Mouse (Mus musculus): Measurements from ENCODE around the gene Gramd4. TPM values are rescaled to one million over a fixed set of nuclear protein-coding genes. Genes with fewer than 3 reads are reported as not detected.

Gramd4 gene
- total and polyA plus RNA-seq, 2 experiments from 2014 or later, result 22.5 to 47.6 TPM

DNA sequence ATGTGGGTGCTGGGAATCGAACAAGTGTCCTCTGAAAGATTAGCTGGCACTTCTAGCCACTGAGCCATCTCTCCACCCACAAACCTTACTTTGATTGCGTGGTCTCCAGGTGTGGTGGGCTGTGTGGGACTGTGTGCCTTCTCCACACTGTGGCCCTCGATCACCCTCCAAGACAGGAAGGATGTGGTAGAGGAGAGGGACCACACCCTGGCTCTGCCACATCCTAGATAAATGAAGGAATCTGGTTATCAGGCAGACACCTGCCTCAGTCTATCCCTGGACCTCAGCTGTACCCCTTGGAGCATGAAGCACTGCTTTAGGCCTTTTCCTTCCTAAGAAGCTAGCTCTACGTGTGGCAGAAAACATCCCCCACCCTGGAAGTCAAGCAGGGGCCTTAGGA, 65.9 kb downstream of the Gramd4 start:
- no peak for TF ChIP-seq CTCF (IDR thresholded peaks at IDR 0.05)
- no peak for ATAC-seq (ENCODE audit: low FRiP score)
- H3K27me3 ChIP-seq (ENCODE audit: insufficient read depth, low read length), result no peaks in the 10 kb centered on the region
- H3K27ac ChIP-seq (ENCODE audit: low read depth, low read length), result no peak overlapping the region
- no peak overlapping the region for H3K9ac ChIP-seq (replicated peaks; ENCODE audit: low read length, poor library complexity, severe bottlenecking)
- WGBS, result 97% methylated on average over 4 of the region's 4 CpGs
- H3K4me3 ChIP-seq (ENCODE audit: low read depth, low read length), result no peak overlapping the region
- no peaks in the 10 kb centered on the region for H3K9me3 ChIP-seq (ENCODE audit: low read length)
- no peak overlapping the region for H3K4me2 ChIP-seq (ENCODE audit: low read depth, low read length, poor library complexity, severe bottlenecking)
- DNase-seq (ENCODE audit: low spot score), result no peak
- no peaks in the 10 kb centered on the region for H3K4me1 ChIP-seq (ENCODE audit: insufficient read depth, low read length)
- H3K36me3 ChIP-seq (ENCODE audit: insufficient read depth, low read length), result peaks cover 55% of the 10 kb centered on the region

DNA sequence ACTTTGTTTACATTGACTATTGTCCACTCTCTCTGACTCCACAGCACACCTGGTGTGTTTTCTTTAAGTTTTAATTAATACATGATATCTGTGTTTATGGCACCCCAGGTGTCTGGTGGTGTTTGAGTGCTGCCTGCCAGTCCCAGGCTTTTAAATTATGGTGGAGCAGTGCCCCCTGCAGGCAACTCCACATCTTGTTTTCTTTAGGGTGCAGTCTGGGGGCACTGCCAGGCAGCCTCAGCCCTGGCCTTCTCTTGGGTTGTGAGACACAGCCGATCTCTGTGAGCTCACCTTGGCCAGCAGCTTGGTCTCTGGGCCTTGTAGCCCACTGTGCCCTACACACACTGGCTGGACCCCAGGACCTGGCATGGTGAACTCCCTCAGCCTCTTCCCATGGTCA, 66.9 kb downstream of the Gramd4 start:
- no peak overlapping the region for H3K4me2 ChIP-seq (ENCODE audit: low read depth, low read length, poor library complexity, severe bottlenecking)
- H3K9me3 ChIP-seq (ENCODE audit: low read length), result no peaks in the 10 kb centered on the region
- no peak overlapping the region for H3K27ac ChIP-seq (ENCODE audit: low read depth, low read length)
- H3K4me1 ChIP-seq (ENCODE audit: insufficient read depth, low read length), result no peaks in the 10 kb centered on the region
- H3K4me3 ChIP-seq (ENCODE audit: low read depth, low read length), result no peak overlapping the region
- H3K27me3 ChIP-seq (ENCODE audit: insufficient read depth, low read length), result no peaks in the 10 kb centered on the region
- ATAC-seq (ENCODE audit: low FRiP score) (peak; percentile 53), DNase-seq (ENCODE audit: low spot score) (peak; percentile 78)
- peaks cover 58% of the 10 kb centered on the region for H3K36me3 ChIP-seq (ENCODE audit: insufficient read depth, low read length)
- no peak overlapping the region for H3K9ac ChIP-seq (replicated peaks; ENCODE audit: low read length, poor library complexity, severe bottlenecking)
- TF ChIP-seq CTCF (IDR thresholded peaks at IDR 0.05), result peak; percentile 78
- WGBS, result 36% methylated on average over 1 of the region's 1 CpGs

DNA sequence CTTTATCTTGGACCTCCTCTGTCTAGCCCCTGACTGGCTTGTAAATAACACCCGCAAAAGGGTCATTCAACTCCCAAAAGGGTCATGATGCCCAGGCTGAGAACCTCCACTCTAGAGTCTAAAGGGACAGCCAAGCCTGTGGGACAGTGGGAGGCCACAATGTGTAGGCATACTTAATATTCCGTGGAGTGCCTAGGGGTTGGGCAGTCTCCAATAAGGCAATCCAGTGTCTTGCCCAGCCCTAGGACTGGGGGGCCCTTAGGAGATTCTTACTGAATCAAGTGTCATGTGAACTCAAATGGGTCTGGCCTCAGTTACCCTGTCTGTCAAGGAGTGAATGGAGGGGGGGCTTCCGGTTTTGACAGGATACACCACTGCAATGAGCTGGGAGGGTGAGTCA, 71.5 kb downstream of the Gramd4 start:
- DNase-seq (ENCODE audit: low spot score) (peak; percentile 34), ATAC-seq (ENCODE audit: low FRiP score) (0 out of 2 replicates have a peak, but pooled peaks have one; percentile 18)
- no peaks in the 10 kb centered on the region for H3K27me3 ChIP-seq (ENCODE audit: insufficient read depth, low read length)
- no peak overlapping the region for H3K9ac ChIP-seq (replicated peaks; ENCODE audit: low read length, poor library complexity, severe bottlenecking)
- 83% methylated on average over 3 of the region's 3 CpGs for WGBS
- H3K9me3 ChIP-seq (ENCODE audit: low read length), result no peaks in the 10 kb centered on the region
- no peak overlapping the region for H3K4me3 ChIP-seq (ENCODE audit: low read depth, low read length)
- H3K36me3 ChIP-seq (ENCODE audit: insufficient read depth, low read length), result peaks cover 78% of the 10 kb centered on the region
- TF ChIP-seq CTCF (IDR thresholded peaks at IDR 0.05), result no peak
- H3K4me2 ChIP-seq (ENCODE audit: low read depth, low read length, poor library complexity, severe bottlenecking), result no peak overlapping the region
- H3K27ac ChIP-seq (ENCODE audit: low read depth, low read length), result 0 out of 2 replicates have a peak overlapping the region, but pooled peaks have one; percentile 2
- H3K4me1 ChIP-seq (ENCODE audit: insufficient read depth, low read length), result no peaks in the 10 kb centered on the region

DNA sequence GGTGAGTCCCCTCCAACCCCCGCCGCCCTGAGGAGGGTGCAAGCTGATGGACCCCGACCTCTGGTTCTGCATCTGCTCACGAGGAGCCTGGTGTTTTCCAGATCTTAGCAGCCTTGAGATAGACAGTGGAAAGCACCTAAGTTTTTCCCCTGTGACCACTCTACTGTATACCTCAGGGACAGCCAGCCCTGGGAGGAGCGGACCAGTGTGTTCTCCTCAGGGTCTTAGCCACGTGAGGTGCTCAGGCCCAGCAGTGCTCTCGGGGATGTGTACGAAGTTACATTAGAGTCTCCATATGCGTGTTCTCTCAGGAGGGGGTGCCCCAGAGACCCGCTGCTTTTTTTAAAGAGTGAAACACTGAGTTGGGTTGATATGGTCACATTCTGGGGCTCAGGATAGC, 73.2 kb downstream of the Gramd4 start:
- H3K27ac ChIP-seq (ENCODE audit: low read depth, low read length), result no peak overlapping the region
- DNase-seq (ENCODE audit: low spot score) (no peak), ATAC-seq (ENCODE audit: low FRiP score) (no peak)
- no peak overlapping the region for H3K4me2 ChIP-seq (ENCODE audit: low read depth, low read length, poor library complexity, severe bottlenecking)
- no peaks in the 10 kb centered on the region for H3K4me1 ChIP-seq (ENCODE audit: insufficient read depth, low read length)
- no peaks in the 10 kb centered on the region for H3K27me3 ChIP-seq (ENCODE audit: insufficient read depth, low read length)
- no peak overlapping the region for H3K9ac ChIP-seq (replicated peaks; ENCODE audit: low read length, poor library complexity, severe bottlenecking)
- peaks cover 70% of the 10 kb centered on the region for H3K36me3 ChIP-seq (ENCODE audit: insufficient read depth, low read length)
- no peak overlapping the region for H3K4me3 ChIP-seq (ENCODE audit: low read depth, low read length)
- no peak for TF ChIP-seq CTCF (IDR thresholded peaks at IDR 0.05)
- H3K9me3 ChIP-seq (ENCODE audit: low read length), result no peaks in the 10 kb centered on the region
- WGBS, result 94% methylated on average over 10 of the region's 10 CpGs

DNA sequence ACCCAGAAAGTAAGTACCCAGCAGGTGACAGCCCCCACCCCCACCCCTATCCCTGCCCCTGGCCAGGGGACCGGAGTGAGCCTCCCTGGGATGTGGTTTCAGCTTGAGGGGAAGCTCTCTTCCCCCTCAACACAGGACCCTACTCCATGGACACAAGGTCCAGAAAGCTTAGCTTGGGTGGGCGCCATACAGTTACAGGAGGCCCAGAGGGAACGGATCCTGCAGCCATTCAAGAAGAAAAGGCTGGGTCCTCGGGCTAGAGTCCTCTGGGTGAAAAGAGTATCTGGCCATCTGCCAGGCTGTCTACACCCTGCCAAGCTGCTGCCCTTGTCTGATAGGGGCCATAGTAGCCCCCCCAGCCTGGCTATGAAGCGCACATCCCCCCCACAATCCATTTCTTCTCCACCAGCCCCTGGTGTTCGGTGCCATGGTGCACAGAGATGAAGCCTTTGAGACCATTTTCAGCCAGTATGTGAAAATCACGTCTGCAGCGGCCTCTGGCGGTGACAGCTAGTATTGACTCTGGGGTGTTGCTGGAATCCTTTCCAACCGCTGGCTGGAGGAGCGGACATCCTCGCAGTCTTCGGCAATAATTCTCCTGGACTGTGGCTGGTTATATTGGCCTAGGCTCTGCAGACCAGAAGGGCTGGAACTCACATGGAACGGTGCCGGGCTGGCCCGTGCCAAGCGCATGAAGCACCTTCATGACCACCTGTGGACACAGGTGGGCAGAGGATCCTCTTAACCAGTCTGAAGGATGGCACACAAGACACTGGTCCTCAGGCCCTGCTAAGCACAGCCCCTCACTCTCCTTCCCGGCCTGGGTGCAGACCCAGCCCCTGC, 77.7 kb downstream of the Gramd4 start:
- H3K9ac ChIP-seq (replicated peaks; ENCODE audit: low read length, poor library complexity, severe bottlenecking), result no peak overlapping the region
- H3K9me3 ChIP-seq (ENCODE audit: low read length), result no peaks in the 10 kb centered on the region
- TF ChIP-seq CTCF (IDR thresholded peaks at IDR 0.05), result peak; percentile 98
- peaks cover 42% of the 10 kb centered on the region for H3K36me3 ChIP-seq (ENCODE audit: insufficient read depth, low read length)
- no peaks in the 10 kb centered on the region for H3K27me3 ChIP-seq (ENCODE audit: insufficient read depth, low read length)
- 38% methylated on average over 18 of the region's 18 CpGs for WGBS
- no peak overlapping the region for H3K4me3 ChIP-seq (ENCODE audit: low read depth, low read length)
- H3K4me2 ChIP-seq (ENCODE audit: low read depth, low read length, poor library complexity, severe bottlenecking), result no peak overlapping the region
- DNase-seq (ENCODE audit: low spot score) (peak; percentile 92), ATAC-seq (ENCODE audit: low FRiP score) (peak; percentile 61)
- peak overlapping the region; percentile 74 for H3K27ac ChIP-seq (ENCODE audit: low read depth, low read length)
- no peaks in the 10 kb centered on the region for H3K4me1 ChIP-seq (ENCODE audit: insufficient read depth, low read length)

DNA sequence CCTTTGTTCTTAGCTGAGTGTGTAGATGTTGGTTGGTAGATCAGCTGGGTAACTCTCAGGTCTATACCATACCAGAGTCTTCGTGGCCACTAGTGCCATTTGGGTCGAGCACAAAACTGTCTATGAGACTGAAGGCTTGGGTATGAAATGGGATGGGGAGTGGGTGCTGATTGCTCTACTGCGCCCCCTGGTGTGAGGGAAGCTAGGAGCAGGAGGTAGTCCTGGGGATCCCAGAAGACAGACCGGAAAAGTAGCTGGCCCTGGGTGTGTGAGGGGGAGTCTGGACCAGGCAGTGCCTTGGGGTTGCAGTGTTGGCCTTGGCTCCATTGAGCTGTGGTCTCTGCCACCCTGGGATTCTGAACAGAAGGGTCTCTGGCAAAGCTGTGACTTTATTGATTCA, 80.1 kb downstream of the Gramd4 start:
- no peak for DNase-seq (ENCODE audit: low spot score)
- Histone ChIP-seq H3K36me3 (ENCODE audit: insufficient read depth, low read length) (peaks cover 30% of the 10 kb centered on the region), H3K9me3 (ENCODE audit: low read length) (no peaks in the 10 kb centered on the region)

More for the DNA sequence above, 80.1 kb downstream of the Gramd4 start:
- no peak overlapping the region for H3K27ac ChIP-seq (ENCODE audit: low read depth, low read length)
- H3K4me1 ChIP-seq (ENCODE audit: insufficient read depth, low read length), result no peaks in the 10 kb centered on the region
- H3K27me3 ChIP-seq (ENCODE audit: insufficient read depth, low read length), result no peaks in the 10 kb centered on the region
- no peak overlapping the region for H3K4me2 ChIP-seq (ENCODE audit: low read depth, low read length, poor library complexity, severe bottlenecking)
- no peak for ATAC-seq (ENCODE audit: low FRiP score)
- WGBS, result 77% methylated on average over 4 of the region's 4 CpGs
- TF ChIP-seq CTCF (IDR thresholded peaks at IDR 0.05), result peak; percentile 64
- no peak overlapping the region for H3K4me3 ChIP-seq (ENCODE audit: low read depth, low read length)
- no peak overlapping the region for H3K9ac ChIP-seq (replicated peaks; ENCODE audit: low read length, poor library complexity, severe bottlenecking)

All from midbrain, postnatal 0 days (tissue).